Mouse (Mus musculus) liver, embryonic 14.5 days (tissue): ENCODE results near the gene Eipr1. TPM values are rescaled to one million over a fixed set of nuclear protein-coding genes. Genes with fewer than 3 reads are reported as not detected.

ENCODE experiments used
- ATAC-seq: fragments of 200-750 bp; cut with Nextera tagmentation; 2 replicates; pipeline ENCODE4 v1.8.0; 2017; ENCODE audit warnings: moderate number of reproducible peaks, mild to moderate bottlenecking, moderate library complexity; ENCODE audit not compliant: insufficient read depth
- DNase-seq, 3 experiments: peaks; one replicate each; pipeline ENCODE4 v3.0.0-alpha.2; 2012 to 2013; ENCODE audit warnings: low read depth in 3 of 3, low spot score in 3 of 3
- H3K27ac ChIP-seq: fragments of 300-500 bp; sonication (generic); 2 replicates; pipeline ENCODE4 v1.5.1; 2014; ENCODE audit warnings: moderate library complexity, mild to moderate bottlenecking, control low read depth, inconsistent platforms
- H3K27me3 ChIP-seq: fragments of 300-500 bp; sonication (generic); 2 replicates; pipeline ENCODE4 v1.6.1; 2014; ENCODE audit warnings: mild to moderate bottlenecking, low read length, moderate library complexity; ENCODE audit not compliant: control insufficient read depth, insufficient read depth
- H3K36me3 ChIP-seq: fragments of 300-500 bp; sonication (generic); replicated peaks from 2 replicates; pipeline ENCODE4 v1.6.1; 2014; ENCODE audit warnings: low read depth; ENCODE audit not compliant: control insufficient read depth, insufficient read depth
- H3K4me1 ChIP-seq, 2 experiments: fragments of 200-500 bp in 1 of 2; fragments of 300-500 bp in 1 of 2; sonication (generic) in 1 of 2; replicated peaks; 2 replicates each; pipeline ENCODE4 v1.6.1; 2012 to 2014; ENCODE audit warnings: antibody characterized with exemption in 1 of 2, inconsistent platforms in 1 of 2, low read length in 1 of 2; ENCODE audit not compliant: control insufficient read depth in 2 of 2, insufficient read depth in 2 of 2
- H3K4me2 ChIP-seq: fragments of 300-500 bp; sonication (generic); 2 replicates; pipeline ENCODE4 v1.6.1; 2014; ENCODE audit warnings: low read depth, mild to moderate bottlenecking, control low read depth, moderate library complexity
- H3K4me3 ChIP-seq, 2 experiments: fragments of 200-500 bp in 1 of 2; fragments of 300-500 bp in 1 of 2; sonication (generic) in 1 of 2; 2 replicates each; pipeline ENCODE4 v1.5.1; 2012 to 2014; ENCODE audit warnings: low read depth in 2 of 2, low read length in 2 of 2, mild to moderate bottlenecking in 2 of 2, control low read depth in 1 of 2, inconsistent platforms in 1 of 2, moderate library complexity in 1 of 2; ENCODE audit not compliant: insufficient read depth in 1 of 2
- H3K9ac ChIP-seq: fragments of 300-500 bp; sonication (generic); replicated peaks from 2 replicates; pipeline ENCODE4 v1.6.1; 2014; ENCODE audit warnings: mild to moderate bottlenecking, control low read depth, moderate library complexity
- H3K9me3 ChIP-seq: fragments of 300-500 bp; sonication (generic); 2 replicates; pipeline ENCODE4 v1.6.1; 2016; ENCODE audit warnings: low read length, mixed read lengths; ENCODE audit not compliant: control insufficient read depth
- CTCF ChIP-seq: IDR thresholded peaks from 2 replicates; pipeline ENCODE4 v1.5.1; 2016; ENCODE audit warnings: antibody characterized with exemption, low read depth, control low read depth
- EP300 ChIP-seq: IDR thresholded peaks from 2 replicates; pipeline ENCODE4 v1.6.1; 2016; ENCODE audit warnings: antibody characterized with exemption, low read depth
- WGBS: fragments of 180-500 bp; shearing (Covaris S2); extraction: QIAGEN DNeasy Blood & Tissue Kit; methylation state at CpG from one replicate; pipeline ENCODE4 v1.1.7; 2014; ENCODE audit not compliant: insufficient replicate concordance; 5-methylcytosine and 5-hydroxymethylcytosine counted together
- polyA plus RNA-seq, 2 experiments: library from polyadenylated mRNA; depleted of rRNA in 1 of 2; stranded (reverse) in 1 of 2; unstranded in 1 of 2; fragments of >200 nt; fragmentation: Nextera tagmentation in 1 of 2; extraction: Ambion mirVana in 1 of 2; gene quantifications; 2 replicates each; pipeline versions ENCODE4 v1.2.1 to v1.2.3; 2012 to 2014

Eipr1 gene
- polyA plus RNA-seq, 2 experiments, result 15.2 to 29.4 TPM

DNA sequence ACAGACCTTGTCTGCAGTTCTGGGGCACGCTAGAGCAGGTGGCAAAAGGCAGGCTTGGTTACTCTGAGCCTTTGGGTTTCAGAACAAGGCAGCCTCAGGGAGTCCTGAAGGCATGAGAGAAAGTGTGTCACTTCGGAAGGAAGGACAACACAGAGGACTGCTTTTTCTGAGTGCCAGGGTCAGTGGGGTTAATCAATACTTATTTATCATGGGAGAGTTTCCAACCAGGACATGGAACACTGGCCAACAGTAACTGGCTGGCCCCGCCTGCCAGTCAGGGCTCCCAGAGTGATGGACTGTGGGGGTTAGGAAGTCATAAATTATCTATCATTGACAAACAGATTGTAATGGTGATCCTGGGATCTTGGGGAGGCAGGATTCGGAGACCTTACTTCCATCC lies 148.7 kb downstream of the Eipr1 start:
- no peak for ATAC-seq
- H3K4me3 ChIP-seq, result no peak overlapping the region
- no peak for DNase-seq
- TF ChIP-seq CTCF (no peak), EP300 (no peak)
- H3K4me2 ChIP-seq, result no peak overlapping the region
- H3K27me3 ChIP-seq, result no peaks in the 10 kb centered on the region
- 50% methylated on average over 4 of the region's 4 CpGs for WGBS
- H3K9ac ChIP-seq, result no peak overlapping the region
- no peaks in the 10 kb centered on the region for H3K36me3 ChIP-seq
- no peaks in the 10 kb centered on the region; a peak in 1 of 4 replicates for H3K4me1 ChIP-seq
- no peak overlapping the region for H3K27ac ChIP-seq
- no peaks in the 10 kb centered on the region for H3K9me3 ChIP-seq

DNA sequence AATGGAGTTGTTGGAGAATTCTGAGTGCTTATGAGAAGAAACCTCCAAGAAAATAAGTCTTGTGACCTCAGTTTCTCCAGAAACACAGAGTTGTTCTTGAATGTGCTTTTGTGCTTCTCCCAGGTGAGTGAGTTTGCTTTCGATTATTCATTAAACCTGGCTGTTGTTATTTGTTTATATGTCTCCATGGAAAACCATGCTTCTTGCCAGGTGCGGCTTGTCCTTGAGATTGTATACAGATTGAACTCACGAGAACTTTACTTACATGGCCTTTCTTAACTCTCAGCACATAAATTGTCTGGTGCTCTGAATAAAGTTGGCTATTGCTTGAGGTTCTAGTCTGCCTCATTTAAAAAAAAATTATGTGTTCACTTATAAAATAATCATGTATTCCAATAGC lies 150.5 kb downstream of the Eipr1 start:
- ATAC-seq (no peak), DNase-seq (no peak)
- H3K4me1 ChIP-seq, result no peaks in the 10 kb centered on the region; a peak in 1 of 4 replicates
- H3K27me3 ChIP-seq, result no peaks in the 10 kb centered on the region
- no peak overlapping the region for H3K4me2 ChIP-seq
- no peaks in the 10 kb centered on the region for H3K36me3 ChIP-seq
- no peak for TF ChIP-seq CTCF
- TF ChIP-seq EP300, result no peak
- no peak overlapping the region for H3K4me3 ChIP-seq
- no peak overlapping the region for H3K9ac ChIP-seq
- 60% methylated on average over 3 of the region's 3 CpGs for WGBS
- H3K27ac ChIP-seq, result no peak overlapping the region
- H3K9me3 ChIP-seq, result no peaks in the 10 kb centered on the region

DNA sequence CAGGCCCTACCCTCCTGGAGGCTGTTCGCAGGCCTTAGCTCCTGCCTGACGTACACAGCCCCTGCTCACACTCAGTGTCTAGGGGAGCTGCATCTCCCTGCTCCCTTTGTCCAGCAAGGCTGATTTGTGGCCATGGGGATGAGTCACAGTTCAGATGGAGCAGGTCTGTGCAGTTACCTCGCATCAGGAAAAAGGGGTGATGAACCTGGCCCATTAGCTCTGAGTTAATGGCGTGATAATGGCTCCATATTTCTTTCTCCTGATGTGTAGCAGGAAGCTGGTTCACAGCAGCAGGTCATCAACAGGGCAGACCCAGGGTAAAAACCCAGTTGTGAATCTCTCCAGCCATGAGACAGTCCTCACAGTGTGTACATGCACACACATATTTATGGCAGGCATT lies 151.5 kb downstream of the Eipr1 start:
- 62% methylated on average over 4 of the region's 4 CpGs for WGBS
- no peak for ATAC-seq
- H3K9ac ChIP-seq, result no peak overlapping the region

DNA sequence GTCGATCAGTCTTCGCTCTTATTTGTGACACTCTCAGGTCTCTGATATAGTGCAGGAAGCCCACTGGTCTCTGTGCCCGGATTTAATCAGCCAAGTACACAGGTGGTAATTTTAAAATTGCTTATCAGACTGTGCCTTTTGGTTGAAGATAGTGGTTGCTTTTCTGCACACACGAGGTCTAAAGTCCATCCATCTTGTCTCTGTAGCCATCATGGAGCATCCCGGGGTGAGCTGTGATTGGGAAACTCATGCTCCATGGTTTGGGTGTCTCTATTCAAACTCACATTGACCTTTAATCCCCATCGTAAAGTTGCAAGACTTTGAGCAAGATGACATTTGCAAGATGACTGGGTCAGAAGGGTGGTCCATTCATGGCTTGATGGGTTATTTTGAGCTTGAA lies 153.9 kb downstream of the Eipr1 start:
- TF ChIP-seq CTCF (no peak), EP300 (no peak)
- Histone ChIP-seq H3K27ac (no peak overlapping the region), H3K9me3 (no peaks in the 10 kb centered on the region), H3K4me2 (no peak overlapping the region), H3K27me3 (no peaks in the 10 kb centered on the region), H3K36me3 (no peaks in the 10 kb centered on the region), H3K9ac (no peak overlapping the region), H3K4me1 (no peaks in the 10 kb centered on the region; a peak in 1 of 4 replicates), H3K4me3 (no peak overlapping the region)
- ATAC-seq (no peak), DNase-seq (no peak)
- 38% methylated on average over 6 of the region's 6 CpGs for WGBS

More for the DNA sequence above, 151.5 kb downstream of the Eipr1 start:
- Histone ChIP-seq H3K27ac (no peak overlapping the region), H3K27me3 (no peaks in the 10 kb centered on the region), H3K36me3 (no peaks in the 10 kb centered on the region), H3K4me1 (no peaks in the 10 kb centered on the region; a peak in 1 of 4 replicates), H3K4me2 (no peak overlapping the region), H3K9me3 (no peaks in the 10 kb centered on the region), H3K4me3 (no peak overlapping the region)
- DNase-seq, result no peak
- TF ChIP-seq EP300 (no peak), CTCF (no peak)

DNA sequence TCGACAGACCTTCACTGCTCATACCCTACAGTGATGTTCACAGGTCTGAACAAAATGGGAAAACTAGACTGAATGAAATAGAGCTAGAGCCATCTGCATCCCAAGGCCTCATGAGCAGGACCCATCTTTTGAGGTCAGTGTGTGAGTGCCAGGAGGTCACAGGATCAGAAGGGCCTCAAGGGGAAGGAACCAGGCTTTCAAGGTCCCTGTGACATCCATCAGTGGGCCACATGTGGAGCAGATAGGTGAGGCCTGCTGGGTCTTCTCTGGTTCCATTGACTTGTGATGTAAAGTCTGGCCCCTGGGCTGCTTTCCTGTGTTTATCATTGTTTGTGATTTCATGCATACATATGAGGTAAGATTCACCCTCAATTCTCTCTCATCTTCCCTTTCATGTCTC lies 154.4 kb downstream of the Eipr1 start:
- WGBS, result 27% methylated on average over 1 of the region's 1 CpGs
- no peak overlapping the region for H3K4me2 ChIP-seq
- no peaks in the 10 kb centered on the region for H3K36me3 ChIP-seq
- no peak for DNase-seq
- H3K9ac ChIP-seq, result no peak overlapping the region
- no peak overlapping the region for H3K27ac ChIP-seq
- no peaks in the 10 kb centered on the region for H3K27me3 ChIP-seq
- ATAC-seq, result no peak
- H3K4me1 ChIP-seq, result no peaks in the 10 kb centered on the region; a peak in 1 of 4 replicates
- no peaks in the 10 kb centered on the region for H3K9me3 ChIP-seq
- TF ChIP-seq CTCF (no peak), EP300 (no peak)
- H3K4me3 ChIP-seq, result no peak overlapping the region
